Mouse (Mus musculus) neural tube, embryonic 11.5 days (tissue): ENCODE results near the gene Naa25. TPM values are rescaled to one million over a fixed set of nuclear protein-coding genes. Genes with fewer than 3 reads are reported as not detected.

Source experiments
- ATAC-seq: fragments of 200-750 bp; cut with Nextera tagmentation; 2 replicates; pipeline ENCODE4 v1.8.0; 2017; ENCODE audit warnings: moderate number of reproducible peaks, mild to moderate bottlenecking, moderate TSS enrichment, moderate library complexity; ENCODE audit not compliant: insufficient read depth, low FRiP score, low TSS enrichment
- DNase-seq: peaks from one replicate; pipeline ENCODE4 v3.0.0-alpha.2; 2015; ENCODE audit warnings: low spot score
- H3K27ac ChIP-seq: fragments of 300-500 bp; sonication (generic); 2 replicates; pipeline ENCODE4 v1.5.1; 2014; ENCODE audit warnings: low read depth, mild to moderate bottlenecking, low read length
- H3K27me3 ChIP-seq: fragments of 300-500 bp; sonication (generic); 2 replicates; pipeline ENCODE4 v1.6.1; 2014; ENCODE audit warnings: mild to moderate bottlenecking, low read length, mixed read lengths; ENCODE audit not compliant: control insufficient read depth, insufficient read depth
- H3K36me3 ChIP-seq: fragments of 300-500 bp; sonication (generic); 2 replicates; pipeline ENCODE4 v1.6.1; 2014; ENCODE audit warnings: mild to moderate bottlenecking, low read length, moderate library complexity, mixed read lengths; ENCODE audit not compliant: control insufficient read depth, insufficient read depth
- H3K4me1 ChIP-seq: fragments of 300-500 bp; sonication (generic); 2 replicates; pipeline ENCODE4 v1.6.1; 2014; ENCODE audit warnings: low read length, mixed read lengths; ENCODE audit not compliant: control insufficient read depth, insufficient read depth
- H3K4me2 ChIP-seq: fragments of 300-500 bp; sonication (generic); 2 replicates; pipeline ENCODE4 v1.6.1; 2014; ENCODE audit warnings: low read depth, mild to moderate bottlenecking, moderate library complexity
- H3K4me3 ChIP-seq: fragments of 300-500 bp; sonication (generic); 2 replicates; pipeline ENCODE4 v1.5.1; 2014; ENCODE audit warnings: low read depth, low read length
- H3K9ac ChIP-seq: fragments of 300-500 bp; sonication (generic); 2 replicates; pipeline ENCODE4 v1.6.1; 2014; ENCODE audit warnings: mild to moderate bottlenecking, low read length
- H3K9me3 ChIP-seq: fragments of 300-500 bp; sonication (generic); 2 replicates; pipeline ENCODE4 v1.6.1; 2016; ENCODE audit warnings: low read length; ENCODE audit not compliant: control insufficient read depth
- WGBS: fragments of 180-500 bp; shearing (Covaris S2); extraction: QIAGEN DNeasy Blood & Tissue Kit; methylation state at CpG from one replicate; pipeline ENCODE4 v1.1.7; 2014; 5-methylcytosine and 5-hydroxymethylcytosine counted together
- polyA plus RNA-seq: library from polyadenylated mRNA; unstranded; fragments of >200 nt; fragmentation: Nextera tagmentation; extraction: Ambion mirVana; gene quantifications from 2 replicates; pipeline ENCODE4 v1.2.1, GENCODE M21; 2014

Naa25 gene
- polyA plus RNA-seq, 1 experiment from 2014 or later, result 57.0 TPM

- no peak overlapping the region for H3K27ac ChIP-seq
- H3K9ac ChIP-seq, result no peak overlapping the region
- DNase-seq (no peak), ATAC-seq (no peak)
- no peaks in the 10 kb centered on the region for H3K36me3 ChIP-seq
- no peak overlapping the region for H3K4me2 ChIP-seq
- H3K4me1 ChIP-seq, result no peaks in the 10 kb centered on the region
- H3K4me3 ChIP-seq, result no peak overlapping the region
- H3K27me3 ChIP-seq, result no peaks in the 10 kb centered on the region
- WGBS, result 73% methylated on average over 7 of the region's 7 CpGs
- no peaks in the 10 kb centered on the region for H3K9me3 ChIP-seq
Observed at GRCm38 (mm10) chr5:121389106-121389505, 8.6 kb upstream of the Naa25 start.

DNA sequence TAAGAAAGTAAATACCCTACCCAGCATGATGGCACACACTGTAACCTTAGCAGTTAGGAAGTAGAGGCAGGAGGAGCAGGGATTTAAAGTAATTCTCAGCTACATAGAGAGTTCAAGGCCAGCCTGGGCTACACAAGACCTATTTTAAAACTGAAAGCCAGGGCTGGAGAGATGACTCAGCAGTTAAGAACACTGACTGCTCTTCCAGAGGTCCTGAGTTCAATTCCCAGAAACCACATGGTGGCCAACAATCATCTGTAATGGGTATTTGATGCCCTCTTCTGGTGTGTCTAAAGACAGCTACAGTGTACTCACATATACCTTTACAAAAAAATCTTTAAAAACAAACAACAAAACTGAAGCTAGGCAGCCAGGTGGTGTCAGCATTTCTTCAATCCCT, 8.0 kb upstream of the Naa25 start:
- Histone ChIP-seq H3K4me3 (no peak overlapping the region), H3K9me3 (no peaks in the 10 kb centered on the region), H3K4me1 (no peaks in the 10 kb centered on the region), H3K9ac (no peak overlapping the region), H3K27ac (no peak overlapping the region), H3K27me3 (no peaks in the 10 kb centered on the region), H3K36me3 (no peaks in the 10 kb centered on the region), H3K4me2 (no peak overlapping the region)
- no peak for ATAC-seq
- no peak for DNase-seq

DNA sequence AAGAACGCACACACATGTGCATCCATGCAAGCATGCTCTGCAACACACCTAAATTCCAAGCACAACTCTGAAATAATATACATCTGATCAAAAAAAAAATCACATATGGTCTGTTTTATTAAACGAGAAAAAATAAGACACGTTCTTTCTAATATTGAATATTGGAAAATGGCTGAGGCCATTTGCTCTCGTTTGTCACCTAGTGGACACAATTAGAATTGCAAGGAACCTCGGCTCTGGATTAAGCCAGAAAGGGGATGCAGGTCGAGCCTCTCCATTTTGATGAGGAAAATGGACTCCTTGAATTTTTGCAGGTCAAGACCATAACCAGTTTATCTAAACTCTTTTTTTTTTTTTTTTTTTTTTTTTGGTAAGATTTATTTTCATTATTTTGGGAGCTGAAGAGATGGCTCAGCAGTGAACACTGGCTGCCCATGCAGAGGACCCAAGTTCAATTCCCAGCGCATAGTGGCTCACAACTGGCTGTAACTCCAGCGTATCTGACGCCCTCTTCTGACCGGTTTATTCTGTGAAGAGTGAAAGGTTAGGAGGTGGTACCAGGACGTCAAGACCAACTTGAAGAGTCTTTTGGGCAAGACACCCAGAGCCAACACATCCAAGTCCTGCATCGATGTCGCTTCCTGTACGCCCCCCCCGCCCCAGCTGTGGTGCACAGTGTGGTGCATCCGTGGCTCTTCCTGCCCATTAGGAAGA, 4.9 kb upstream of the Naa25 start:
- no peaks in the 10 kb centered on the region for H3K27me3 ChIP-seq
- no peak overlapping the region for H3K27ac ChIP-seq
- DNase-seq (no peak), ATAC-seq (no peak)
- no peak overlapping the region for H3K9ac ChIP-seq
- no peak overlapping the region for H3K4me3 ChIP-seq
- H3K9me3 ChIP-seq, result no peaks in the 10 kb centered on the region
- no peaks in the 10 kb centered on the region for H3K36me3 ChIP-seq
- H3K4me2 ChIP-seq, result no peak overlapping the region
- no peaks in the 10 kb centered on the region for H3K4me1 ChIP-seq
- 66% methylated on average over 16 of the region's 16 CpGs for WGBS

- H3K27ac ChIP-seq, result no peak overlapping the region
- H3K4me1 ChIP-seq, result no peaks in the 10 kb centered on the region
- WGBS, result 80% methylated on average over 3 of the region's 3 CpGs
- no peaks in the 10 kb centered on the region for H3K36me3 ChIP-seq
- DNase-seq, result no peak
- no peaks in the 10 kb centered on the region for H3K27me3 ChIP-seq
- H3K4me2 ChIP-seq, result no peak overlapping the region
- no peaks in the 10 kb centered on the region for H3K9me3 ChIP-seq
- H3K4me3 ChIP-seq, result no peak overlapping the region
- H3K9ac ChIP-seq, result no peak overlapping the region
- no peak for ATAC-seq
Observed at GRCm38 (mm10) chr5:121393402-121393801, 4.3 kb upstream of the Naa25 start.

DNA sequence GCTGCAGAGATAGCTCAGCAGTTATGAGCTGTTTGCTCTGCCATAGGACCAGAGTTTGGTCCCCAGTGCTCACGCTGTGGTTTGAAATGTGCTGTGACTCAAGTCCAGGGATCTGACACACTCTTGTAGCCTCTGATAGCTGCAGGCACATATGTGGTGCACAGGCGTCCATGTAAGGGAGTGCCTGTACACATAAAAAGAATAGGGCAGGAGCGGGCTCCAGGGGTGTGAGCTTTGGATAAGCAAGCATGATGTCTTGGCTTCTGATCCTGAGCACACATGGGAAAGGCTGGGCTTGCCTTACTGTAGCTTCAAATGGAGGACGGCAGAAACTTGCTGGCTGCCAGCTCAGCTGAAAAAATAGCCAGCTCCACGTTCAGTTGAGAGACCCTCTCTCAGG, 2.1 kb upstream of the Naa25 start:
- ATAC-seq, result no peak
- no peaks in the 10 kb centered on the region for H3K27me3 ChIP-seq
- peaks cover 6% of the 10 kb centered on the region; the same call in 1 of the 2 replicates for H3K4me1 ChIP-seq
- H3K36me3 ChIP-seq, result no peaks in the 10 kb centered on the region
- H3K4me3 ChIP-seq, result no peak overlapping the region
- H3K9me3 ChIP-seq, result no peaks in the 10 kb centered on the region
- no peak for DNase-seq
- H3K4me2 ChIP-seq, result no peak overlapping the region
- WGBS, result 79% methylated on average over 5 of the region's 5 CpGs
- no peak overlapping the region for H3K9ac ChIP-seq
- no peak overlapping the region for H3K27ac ChIP-seq

DNA sequence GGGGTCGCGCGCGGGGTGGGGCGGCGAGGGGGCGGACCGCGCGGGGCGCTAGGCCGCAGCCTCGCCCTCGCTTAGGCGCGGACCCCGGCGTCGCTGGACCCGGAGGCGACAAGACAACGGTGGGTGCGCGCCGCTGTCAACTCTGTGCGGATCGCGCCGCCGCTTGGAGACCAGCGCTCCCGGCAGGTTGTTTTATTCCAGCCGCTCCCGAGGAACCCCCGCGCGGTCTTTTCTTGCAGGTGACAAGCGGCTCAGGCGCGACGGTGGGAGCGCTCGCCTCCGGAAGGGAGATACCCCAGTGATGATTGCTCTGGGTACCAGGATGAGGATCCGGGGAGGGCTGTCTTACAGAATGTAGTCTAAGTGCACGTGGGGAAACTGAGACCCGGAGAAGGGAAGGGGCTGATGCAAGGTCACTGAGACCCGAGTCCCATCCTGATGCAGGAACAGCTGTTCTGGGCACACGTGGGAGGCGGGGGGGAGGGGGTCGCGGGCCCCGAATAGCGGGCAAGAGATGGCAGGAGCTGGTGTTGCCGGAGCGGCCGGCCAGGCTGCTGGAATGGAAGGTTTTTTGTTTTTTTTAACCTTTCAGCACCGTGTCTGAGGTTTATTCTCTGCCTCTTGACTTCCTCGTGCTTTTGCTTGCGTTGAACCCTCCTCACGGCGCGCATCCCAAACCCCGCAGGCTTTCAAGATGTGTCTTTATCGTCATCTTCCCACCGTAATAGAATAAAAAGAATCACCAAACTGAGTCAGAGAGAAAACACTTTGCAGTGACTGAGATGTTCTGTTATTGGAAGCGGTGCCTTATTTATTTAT, 619 bp downstream of the Naa25 start:
- DNase-seq (peak; percentile 65), ATAC-seq (peak; percentile 67)
- Histone ChIP-seq H3K9ac (peak overlapping the region; percentile 84), H3K4me2 (peak overlapping the region; percentile 86), H3K27me3 (no peaks in the 10 kb centered on the region), H3K9me3 (no peaks in the 10 kb centered on the region), H3K4me3 (peak overlapping the region; percentile 97), H3K36me3 (no peaks in the 10 kb centered on the region; the same call in 1 of the 2 replicates), H3K4me1 (peaks cover 6% of the 10 kb centered on the region; the same call in 1 of the 2 replicates), H3K27ac (peak overlapping the region; percentile 49; the same call in 1 of the 2 replicates)
- WGBS, result under 1% methylated on average over 49 of the region's 67 CpGs

DNA sequence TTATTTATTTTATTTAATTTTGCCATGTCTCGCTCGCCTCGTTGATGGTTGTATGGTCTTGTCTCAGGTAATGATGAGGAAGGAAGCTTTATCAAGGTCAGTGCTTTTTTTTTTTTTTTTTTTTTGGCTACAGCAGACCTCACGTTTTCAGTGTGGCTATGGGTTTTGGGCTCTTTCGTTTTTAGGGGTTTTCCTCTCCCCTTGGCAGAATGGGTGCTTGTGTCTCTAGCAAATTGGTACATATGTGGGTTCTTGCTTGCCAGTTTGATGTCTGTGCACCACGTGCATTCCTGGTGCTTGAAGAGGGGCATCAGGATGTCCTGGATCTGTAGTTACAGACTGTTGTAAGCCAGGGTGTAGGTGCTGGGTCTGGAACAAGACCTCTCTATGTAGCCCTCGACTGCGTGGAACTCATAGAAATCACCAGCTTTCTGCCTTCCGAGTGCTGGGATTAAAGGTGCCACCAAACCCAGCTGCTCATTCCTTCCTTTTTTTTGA, 1.3 kb downstream of the Naa25 start:
- peaks cover 6% of the 10 kb centered on the region; the same call in 1 of the 2 replicates for H3K4me1 ChIP-seq
- no peaks in the 10 kb centered on the region for H3K27me3 ChIP-seq
- DNase-seq (no peak), ATAC-seq (no peak)
- no peaks in the 10 kb centered on the region; the same call in 1 of the 2 replicates for H3K36me3 ChIP-seq
- WGBS, result 61% methylated on average over 9 of the region's 9 CpGs
- no peak overlapping the region for H3K27ac ChIP-seq
- peak overlapping the region; percentile 86 for H3K4me2 ChIP-seq
- H3K9me3 ChIP-seq, result no peaks in the 10 kb centered on the region
- H3K9ac ChIP-seq, result peak overlapping the region; percentile 84
- peak overlapping the region; percentile 97 for H3K4me3 ChIP-seq

DNA sequence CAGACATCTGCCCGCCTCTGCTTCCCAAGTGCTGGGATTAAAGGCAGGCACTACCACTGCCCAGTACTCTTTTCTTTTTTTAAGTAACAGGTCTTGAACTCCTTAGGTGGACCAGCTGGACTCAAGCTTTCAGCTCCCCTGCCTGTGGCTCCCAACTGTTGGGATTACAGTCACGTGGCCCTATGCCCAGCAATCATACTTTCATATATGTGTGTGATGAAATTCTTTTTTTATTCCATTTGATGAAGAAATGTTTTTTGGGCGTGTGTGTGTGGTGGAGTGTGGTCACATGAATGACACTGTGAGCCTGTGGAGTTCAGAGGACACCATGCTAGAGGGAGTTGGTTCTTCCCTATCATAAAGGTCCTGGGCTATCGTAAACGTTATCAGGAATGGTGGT, 1.8 kb downstream of the Naa25 start:
- no peaks in the 10 kb centered on the region for H3K9me3 ChIP-seq
- no peak for DNase-seq
- no peaks in the 10 kb centered on the region; the same call in 1 of the 2 replicates for H3K36me3 ChIP-seq
- H3K4me2 ChIP-seq, result no peak overlapping the region
- no peak overlapping the region for H3K27ac ChIP-seq
- 91% methylated on average over 5 of the region's 5 CpGs for WGBS
- H3K4me3 ChIP-seq, result no peak overlapping the region
- H3K9ac ChIP-seq, result no peak overlapping the region
- no peak for ATAC-seq
- H3K27me3 ChIP-seq, result no peaks in the 10 kb centered on the region
- peaks cover 6% of the 10 kb centered on the region; the same call in 1 of the 2 replicates for H3K4me1 ChIP-seq
